Mouse (Mus musculus): ENCODE results near the gene Cfap74. TPM values are rescaled to one million over a fixed set of nuclear protein-coding genes. Genes with fewer than 3 reads are reported as not detected.

The Cfap74 gene
- 2.9 TPM in 1 of 2 replicates, not detected in the other for total RNA-seq (2014; fragmentation: Nextera tagmentation)
- 0.38 TPM in 1 of 2 replicates, not detected in the other for total RNA-seq (2017)

DNA sequence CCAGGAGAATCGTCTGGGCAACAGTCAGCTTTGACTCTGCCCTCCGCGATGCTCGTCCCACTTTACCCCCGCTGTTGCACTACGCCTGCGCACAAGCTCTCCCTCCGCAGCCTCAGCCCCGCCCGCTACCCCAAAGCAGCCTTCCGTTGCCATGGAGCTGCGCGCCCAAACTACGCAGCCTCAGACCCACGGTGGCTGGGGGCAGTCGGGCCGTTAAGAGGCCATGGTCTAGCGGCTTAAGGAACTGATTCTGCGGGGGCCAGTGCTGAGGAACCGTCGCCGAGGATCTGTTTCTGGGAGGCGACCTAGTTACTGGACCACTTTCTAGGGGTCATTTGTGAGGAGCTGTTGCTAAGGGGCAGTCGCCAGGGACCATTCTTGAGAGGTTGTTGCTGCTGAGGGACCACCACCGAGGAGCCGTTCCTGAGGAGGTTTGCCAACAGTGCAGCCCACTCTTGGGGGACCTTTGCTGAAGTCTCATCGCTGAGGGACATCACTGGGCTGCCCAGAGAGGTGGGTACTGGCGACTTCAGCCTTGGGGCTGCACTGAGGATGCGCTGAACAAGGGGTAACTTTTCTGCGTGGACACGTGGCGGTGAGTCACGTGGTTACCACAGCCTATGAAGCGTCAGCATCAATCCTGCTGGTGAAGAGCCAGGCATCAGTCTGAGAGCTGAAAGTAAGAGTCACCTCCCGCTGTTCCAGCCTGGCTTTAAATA, at the start of gene Cfap74:
Gene Cfap74 (plus strand): TSS at position 133 of the 719 bp plus-strand sequence.
- peak; percentile 41; the same call in 1 of the 2 replicates for ATAC-seq (replicated peaks; ENCODE audit: low FRiP score, low TSS enrichment, poor library complexity, severe bottlenecking)

- no peak for ATAC-seq (replicated peaks; ENCODE audit: low FRiP score, low TSS enrichment, poor library complexity, severe bottlenecking)
Measured at GRCm38 (mm10) chr4:155359560-155360464, 49.2 kb upstream of the Cfap74 start.

- no peak for ATAC-seq (replicated peaks; ENCODE audit: low FRiP score, low TSS enrichment, poor library complexity, severe bottlenecking)
Measured at GRCm38 (mm10) chr4:155360856-155361255, 48.1 kb upstream of the Cfap74 start.

- ATAC-seq (replicated peaks; ENCODE audit: low FRiP score, low TSS enrichment, poor library complexity, severe bottlenecking): no peak
Measured at GRCm38 (mm10) chr4:155361303-155361791, 47.6 kb upstream of the Cfap74 start, which contains the start of gene Prkcz. Prkcz (minus strand) TSS chr4:155361361.

- no peak for ATAC-seq (replicated peaks; ENCODE audit: low FRiP score, low TSS enrichment, poor library complexity, severe bottlenecking)
Measured at GRCm38 (mm10) chr4:155362443-155362842, 46.5 kb upstream of the Cfap74 start.

GRCm38 (mm10) chr4:155366784-155367183, 42.2 kb upstream of the Cfap74 start:
- no peak for ATAC-seq (replicated peaks; ENCODE audit: low FRiP score, low TSS enrichment, poor library complexity, severe bottlenecking)

DNA sequence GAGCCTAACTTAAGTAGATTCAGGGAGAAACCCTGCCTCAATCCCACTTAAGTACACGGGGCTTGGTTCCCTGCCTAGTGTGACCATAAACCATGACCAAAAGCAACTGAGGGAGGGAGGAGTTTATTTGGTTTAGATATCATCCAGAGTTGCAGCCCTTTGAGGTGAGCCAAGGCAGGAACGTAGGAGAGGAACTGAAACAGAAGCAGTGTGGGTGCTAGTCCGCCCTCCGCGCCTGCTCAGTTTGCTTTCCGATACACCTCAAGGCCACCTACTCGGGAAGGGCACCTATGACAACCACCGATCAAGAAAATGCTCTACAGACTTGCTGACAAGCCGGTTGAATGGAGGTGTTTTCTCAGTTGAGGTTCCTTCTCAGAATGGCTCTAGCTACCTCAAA, 41.3 kb upstream of the Cfap74 start:
- no peak for ATAC-seq (replicated peaks; ENCODE audit: low FRiP score, low TSS enrichment, poor library complexity, severe bottlenecking)

DNA sequence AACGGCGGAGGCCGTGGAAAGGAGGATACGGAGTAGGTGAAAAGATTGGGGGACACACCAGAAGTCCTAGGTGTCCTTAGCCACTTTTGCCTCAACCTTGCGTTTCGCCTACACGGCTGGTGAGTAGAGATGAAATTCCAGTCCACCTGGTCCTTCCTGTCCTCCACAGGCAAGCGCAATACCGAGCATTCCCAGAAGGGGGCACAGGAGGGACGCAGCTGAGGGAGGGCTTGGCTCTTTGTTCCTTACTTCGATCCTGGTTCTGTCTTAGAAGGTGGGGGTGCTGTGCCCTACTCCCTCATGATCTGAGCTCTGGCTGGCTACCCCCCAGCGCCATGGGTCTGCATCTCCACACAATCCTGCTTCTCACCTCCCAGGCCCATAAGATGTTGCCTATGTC, 40.3 kb upstream of the Cfap74 start:
- ATAC-seq (replicated peaks; ENCODE audit: low FRiP score, low TSS enrichment, poor library complexity, severe bottlenecking): peak; percentile 57; the same call in 1 of the 2 replicates

GRCm38 (mm10) chr4:155370737-155371715, 38.0 kb upstream of the Cfap74 start:
- ATAC-seq (replicated peaks; ENCODE audit: low FRiP score, low TSS enrichment, poor library complexity, severe bottlenecking): no peak

- ATAC-seq (replicated peaks; ENCODE audit: low FRiP score, low TSS enrichment, poor library complexity, severe bottlenecking): no peak
Measured at GRCm38 (mm10) chr4:155371797-155372735, 36.9 kb upstream of the Cfap74 start.

- no peak for ATAC-seq (replicated peaks; ENCODE audit: low FRiP score, low TSS enrichment, poor library complexity, severe bottlenecking)
Measured at GRCm38 (mm10) chr4:155381974-155382373, 27.0 kb upstream of the Cfap74 start.

- ATAC-seq (replicated peaks; ENCODE audit: low FRiP score, low TSS enrichment, poor library complexity, severe bottlenecking): no peak
Measured at GRCm38 (mm10) chr4:155382752-155383151, 26.2 kb upstream of the Cfap74 start.

- ATAC-seq (replicated peaks; ENCODE audit: low FRiP score, low TSS enrichment, poor library complexity, severe bottlenecking): no peak
Measured at GRCm38 (mm10) chr4:155383326-155383725, 25.7 kb upstream of the Cfap74 start.

DNA sequence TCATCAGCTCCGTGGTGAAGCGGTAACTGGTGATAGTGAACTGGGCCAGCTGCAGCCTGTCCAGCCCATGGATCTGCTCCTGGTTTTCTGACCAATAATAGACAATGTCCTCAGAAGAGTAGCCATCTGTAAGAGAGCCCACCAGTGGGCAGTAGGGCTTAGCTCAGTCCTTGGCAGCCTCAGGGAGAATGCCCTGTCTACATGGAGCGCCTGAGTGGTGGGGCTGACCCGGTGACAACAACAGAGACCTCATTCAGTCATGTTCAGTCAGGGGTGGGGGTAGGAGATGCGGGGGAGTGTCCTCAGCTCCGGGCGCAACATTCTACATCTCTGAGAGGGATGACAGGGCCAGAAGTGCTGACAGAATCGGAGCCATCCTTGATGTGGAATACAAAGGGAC, 21.8 kb upstream of the Cfap74 start:
- no peak for ATAC-seq (replicated peaks; ENCODE audit: low FRiP score, low TSS enrichment, poor library complexity, severe bottlenecking)

GRCm38 (mm10) chr4:155395471-155395870, 13.5 kb upstream of the Cfap74 start:
- ATAC-seq (replicated peaks; ENCODE audit: low FRiP score, low TSS enrichment, poor library complexity, severe bottlenecking): no peak

DNA sequence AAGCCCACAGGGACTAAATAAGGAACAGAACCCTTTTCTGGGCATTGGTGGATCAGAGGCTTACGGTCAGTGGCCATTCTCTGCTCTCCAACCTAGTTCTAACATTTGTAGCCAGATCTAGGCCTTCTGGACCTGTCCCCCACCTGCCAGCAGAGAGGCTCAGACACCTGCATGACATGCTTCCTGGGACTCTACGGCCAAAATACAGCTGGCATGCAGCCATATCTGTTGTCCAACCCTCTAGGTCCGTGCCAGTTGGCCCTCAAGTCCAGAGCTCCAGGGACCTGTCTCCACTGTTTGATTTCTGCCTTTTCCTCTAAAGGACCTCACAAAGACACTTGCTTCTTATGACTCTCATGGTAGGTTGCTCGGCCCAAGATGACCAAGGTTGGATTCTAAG, 12.2 kb upstream of the Cfap74 start:
- ATAC-seq (replicated peaks; ENCODE audit: low FRiP score, low TSS enrichment, poor library complexity, severe bottlenecking): no peak

DNA sequence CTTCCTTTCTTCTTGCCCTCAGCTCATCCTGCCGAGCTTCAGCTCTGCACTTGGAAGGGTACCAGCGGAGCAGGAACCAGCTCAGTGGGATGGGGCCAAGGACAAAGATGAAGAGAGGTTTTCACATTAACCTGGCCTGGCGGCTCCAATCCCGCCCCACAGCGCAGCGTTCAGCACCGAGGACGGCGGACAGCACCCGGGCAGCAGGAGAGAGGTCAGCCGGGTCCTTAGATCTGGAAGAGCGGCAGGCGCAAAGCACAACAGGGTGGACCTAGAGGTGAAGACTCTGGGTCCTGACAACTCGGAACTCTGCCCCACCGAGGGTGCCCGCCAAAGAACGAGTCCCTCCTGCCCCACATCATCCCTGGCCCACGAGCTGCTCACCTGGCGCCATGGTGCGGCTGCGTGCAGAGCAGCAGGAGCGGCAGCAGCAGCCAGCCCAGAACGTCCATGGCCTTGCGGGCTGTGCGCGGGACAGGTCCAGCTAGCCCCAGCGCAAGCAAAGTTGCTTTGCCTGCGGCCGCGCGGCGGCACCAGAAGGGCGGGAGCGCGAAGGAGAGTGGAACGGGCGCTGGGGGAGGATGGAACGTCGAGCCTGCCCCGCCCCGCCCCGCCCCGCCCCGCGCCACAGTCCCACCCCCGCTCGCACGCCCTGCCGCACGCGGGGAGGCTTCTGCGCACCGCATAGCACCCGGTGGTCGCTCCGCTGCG, 11.3 kb upstream of the Cfap74 start, which contains the start of gene Gabrd:
Gene Gabrd (minus strand): TSS at position 602 of the 711 bp plus-strand sequence.
- peak; percentile 83 for ATAC-seq (replicated peaks; ENCODE audit: low FRiP score, low TSS enrichment, poor library complexity, severe bottlenecking)
